Mouse (Mus musculus) stomach, postnatal 0 days (tissue): ENCODE results near the gene Pa2g4.

Experiments used
- CTCF ChIP-seq: IDR thresholded peaks from 2 replicates; pipeline ENCODE4 v1.5.1; 2016; ENCODE audit warnings: antibody characterized with exemption, low read depth, mild to moderate bottlenecking, moderate library complexity
- EP300 ChIP-seq: optimal IDR thresholded peaks from 2 replicates; pipeline ENCODE3; 2016; ENCODE audit warnings: antibody characterized with exemption

- TF ChIP-seq EP300 (no peak), CTCF (peak; percentile 85)
Observed at GRCm38 (mm10) chr10:128590193-128590690, 24.5 kb upstream of the Pa2g4 start.
